Mouse (Mus musculus) stomach, postnatal 0 days (tissue): ENCODE data around the gene Depdc1b.

Source experiments
- CTCF ChIP-seq: IDR thresholded peaks from 2 replicates; pipeline ENCODE4 v1.5.1; 2016; ENCODE audit warnings: antibody characterized with exemption, low read depth, mild to moderate bottlenecking, moderate library complexity
- EP300 ChIP-seq: optimal IDR thresholded peaks from 2 replicates; pipeline ENCODE3; 2016; ENCODE audit warnings: antibody characterized with exemption

DNA sequence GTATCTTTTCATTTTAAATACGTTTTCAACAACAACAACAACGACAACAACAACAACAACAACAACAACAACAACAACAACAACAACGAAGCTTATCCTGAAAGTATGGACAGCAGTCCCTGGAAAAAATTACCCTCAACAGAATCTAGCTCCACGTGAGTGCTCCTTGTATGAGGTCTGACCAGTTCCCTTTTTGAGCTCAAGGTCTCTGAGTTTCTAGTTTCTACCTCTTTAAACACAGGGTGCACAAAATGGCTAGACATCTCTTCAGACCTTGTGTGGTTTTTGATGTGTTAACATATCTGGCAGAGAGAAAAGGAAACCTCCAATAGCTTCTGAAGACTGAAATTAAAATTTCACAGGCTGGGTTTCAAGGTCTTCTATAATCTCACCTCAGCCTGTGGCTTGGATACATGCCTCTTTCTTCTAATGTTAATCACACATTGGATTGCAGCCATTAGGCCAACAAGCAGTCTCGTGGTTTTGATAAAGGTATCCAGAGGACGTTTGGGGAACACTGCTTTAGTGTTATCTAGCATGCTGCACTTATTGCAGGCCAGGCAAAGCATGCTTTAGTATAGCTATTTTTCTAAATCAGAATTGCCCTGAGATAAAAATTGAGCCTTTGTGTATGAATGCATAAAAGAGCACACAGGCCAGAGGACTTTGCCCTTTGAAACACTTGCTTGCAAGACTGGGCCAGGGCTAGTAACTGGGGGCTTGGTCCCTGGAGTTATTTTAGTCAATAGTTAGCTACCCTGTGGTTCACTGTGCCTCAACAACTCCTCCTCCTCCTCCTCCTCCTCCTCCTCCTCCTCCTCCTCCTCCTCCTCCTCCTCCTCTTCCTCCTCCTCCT lies 137.2 kb downstream of the Depdc1b start:
- TF ChIP-seq CTCF (no peak), EP300 (no peak)
